Mouse (Mus musculus): Measurements from ENCODE around the gene Cyp4x1. TPM values are rescaled to one million over a fixed set of nuclear protein-coding genes. Genes with fewer than 3 reads are reported as not detected.

Cyp4x1 gene
- polyA plus RNA-seq, 1 experiment from 2014 or later: not detected

- Histone ChIP-seq H3K36me3 (ENCODE audit: insufficient read depth, low read length) (no peaks in the 10 kb centered on the region), H3K27ac (ENCODE audit: low read length) (no peak overlapping the region), H3K9ac (replicated peaks; ENCODE audit: low read depth) (no peak overlapping the region), H3K9me3 (ENCODE audit: low read length) (no peaks in the 10 kb centered on the region), H3K27me3 (replicated peaks; ENCODE audit: insufficient read depth, low read length) (no peaks in the 10 kb centered on the region), H3K4me3 (ENCODE audit: low read depth, low read length) (no peak overlapping the region), H3K4me2 (replicated peaks; ENCODE audit: low read depth, low read length) (no peak overlapping the region), H3K4me1 (ENCODE audit: insufficient read depth, low read depth, low read length) (no peaks in the 10 kb centered on the region)
- WGBS: 56% methylated on average over 4 of the region's 4 CpGs
- no peak for ATAC-seq
- no peak for DNase-seq (ENCODE audit: low spot score)
- TF ChIP-seq EP300 (IDR thresholded peaks at IDR 0.05) (no peak), CTCF (IDR thresholded peaks at IDR 0.05) (no peak)
Measured at GRCm38 (mm10) chr4:115086257-115086656, 47.8 kb downstream of the Cyp4x1 start.

- ATAC-seq (no peak), DNase-seq (ENCODE audit: low spot score) (peak; percentile 71)
- no peak for TF ChIP-seq EP300 (IDR thresholded peaks at IDR 0.05)
- TF ChIP-seq CTCF (IDR thresholded peaks at IDR 0.05): peak; percentile 99
- Histone ChIP-seq H3K9ac (replicated peaks; ENCODE audit: low read depth) (no peak overlapping the region), H3K36me3 (ENCODE audit: insufficient read depth, low read length) (no peaks in the 10 kb centered on the region), H3K4me3 (ENCODE audit: low read depth, low read length) (no peak overlapping the region), H3K4me1 (ENCODE audit: insufficient read depth, low read depth, low read length) (no peaks in the 10 kb centered on the region), H3K4me2 (replicated peaks; ENCODE audit: low read depth, low read length) (no peak overlapping the region), H3K9me3 (ENCODE audit: low read length) (no peaks in the 10 kb centered on the region), H3K27me3 (replicated peaks; ENCODE audit: insufficient read depth, low read length) (no peaks in the 10 kb centered on the region), H3K27ac (ENCODE audit: low read length) (no peak overlapping the region)
- 17% methylated on average over 6 of the region's 6 CpGs for WGBS
Measured at GRCm38 (mm10) chr4:115085522-115086095, 48.5 kb downstream of the Cyp4x1 start.

- DNase-seq (ENCODE audit: low spot score): no peak
- no peaks in the 10 kb centered on the region for H3K9me3 ChIP-seq (ENCODE audit: low read length)
- no peaks in the 10 kb centered on the region for H3K4me1 ChIP-seq (ENCODE audit: insufficient read depth, low read depth, low read length)
- H3K36me3 ChIP-seq (ENCODE audit: insufficient read depth, low read length): no peaks in the 10 kb centered on the region
- TF ChIP-seq EP300 (IDR thresholded peaks at IDR 0.05) (no peak), CTCF (IDR thresholded peaks at IDR 0.05) (no peak)
- no peak for ATAC-seq
- H3K27ac ChIP-seq (ENCODE audit: low read length): no peak overlapping the region
- H3K4me3 ChIP-seq (ENCODE audit: low read depth, low read length): no peak overlapping the region
- H3K27me3 ChIP-seq (replicated peaks; ENCODE audit: insufficient read depth, low read length): no peaks in the 10 kb centered on the region
- H3K9ac ChIP-seq (replicated peaks; ENCODE audit: low read depth): no peak overlapping the region
- no peak overlapping the region for H3K4me2 ChIP-seq (replicated peaks; ENCODE audit: low read depth, low read length)
- 83% methylated on average over 3 of the region's 3 CpGs for WGBS
Measured at GRCm38 (mm10) chr4:115083031-115083430, 51.0 kb downstream of the Cyp4x1 start.

- ATAC-seq: no peak
- H3K36me3 ChIP-seq (ENCODE audit: insufficient read depth, low read length): no peaks in the 10 kb centered on the region
- WGBS: 20% methylated on average over 5 of the region's 5 CpGs
- H3K4me2 ChIP-seq (replicated peaks; ENCODE audit: low read depth, low read length): no peak overlapping the region
- H3K4me3 ChIP-seq (ENCODE audit: low read depth, low read length): no peak overlapping the region
- H3K9ac ChIP-seq (replicated peaks; ENCODE audit: low read depth): no peak overlapping the region
- no peak overlapping the region for H3K27ac ChIP-seq (ENCODE audit: low read length)
- H3K9me3 ChIP-seq (ENCODE audit: low read length): no peaks in the 10 kb centered on the region
- TF ChIP-seq EP300 (IDR thresholded peaks at IDR 0.05) (no peak), CTCF (IDR thresholded peaks at IDR 0.05) (no peak)
- no peak for DNase-seq (ENCODE audit: low spot score)
- H3K27me3 ChIP-seq (replicated peaks; ENCODE audit: insufficient read depth, low read length): no peaks in the 10 kb centered on the region
- no peaks in the 10 kb centered on the region for H3K4me1 ChIP-seq (ENCODE audit: insufficient read depth, low read depth, low read length)
Measured at GRCm38 (mm10) chr4:115079821-115080349, 54.2 kb downstream of the Cyp4x1 start.

- DNase-seq (ENCODE audit: low spot score) (peak; percentile 50), ATAC-seq (peak; percentile 44)
- TF ChIP-seq EP300 (IDR thresholded peaks at IDR 0.05): no peak
- TF ChIP-seq CTCF (IDR thresholded peaks at IDR 0.05): no peak
- Histone ChIP-seq H3K27ac (ENCODE audit: low read length) (no peak overlapping the region), H3K9me3 (ENCODE audit: low read length) (no peaks in the 10 kb centered on the region), H3K36me3 (ENCODE audit: insufficient read depth, low read length) (no peaks in the 10 kb centered on the region), H3K27me3 (replicated peaks; ENCODE audit: insufficient read depth, low read length) (no peaks in the 10 kb centered on the region), H3K4me3 (ENCODE audit: low read depth, low read length) (no peak overlapping the region), H3K9ac (replicated peaks; ENCODE audit: low read depth) (no peak overlapping the region), H3K4me2 (replicated peaks; ENCODE audit: low read depth, low read length) (no peak overlapping the region), H3K4me1 (ENCODE audit: insufficient read depth, low read depth, low read length) (no peaks in the 10 kb centered on the region)
- 39% methylated on average over 10 of the region's 10 CpGs for WGBS
Measured at GRCm38 (mm10) chr4:115078892-115079820, 54.9 kb downstream of the Cyp4x1 start.

- WGBS: 33% methylated on average over 3 of the region's 3 CpGs
- DNase-seq (ENCODE audit: low spot score) (peak; percentile 75), ATAC-seq (peak; percentile 85)
- H3K4me3 ChIP-seq (ENCODE audit: low read depth, low read length): no peak overlapping the region
- no peak overlapping the region for H3K4me2 ChIP-seq (replicated peaks; ENCODE audit: low read depth, low read length)
- no peak overlapping the region for H3K9ac ChIP-seq (replicated peaks; ENCODE audit: low read depth)
- TF ChIP-seq CTCF (IDR thresholded peaks at IDR 0.05) (no peak), EP300 (IDR thresholded peaks at IDR 0.05) (peak; percentile 65; the same call in 1 of the 2 replicates)
- H3K27ac ChIP-seq (ENCODE audit: low read length): peak overlapping the region; percentile 76
- no peaks in the 10 kb centered on the region for H3K27me3 ChIP-seq (replicated peaks; ENCODE audit: insufficient read depth, low read length)
- H3K9me3 ChIP-seq (ENCODE audit: low read length): no peaks in the 10 kb centered on the region
- H3K4me1 ChIP-seq (ENCODE audit: insufficient read depth, low read depth, low read length): no peaks in the 10 kb centered on the region
- no peaks in the 10 kb centered on the region for H3K36me3 ChIP-seq (ENCODE audit: insufficient read depth, low read length)
Measured at GRCm38 (mm10) chr4:115075204-115075915, 58.7 kb downstream of the Cyp4x1 start.

Measured in lung, postnatal 0 days (tissue).